Mouse (Mus musculus): ENCODE measurements around the gene Il20rb.

DNA sequence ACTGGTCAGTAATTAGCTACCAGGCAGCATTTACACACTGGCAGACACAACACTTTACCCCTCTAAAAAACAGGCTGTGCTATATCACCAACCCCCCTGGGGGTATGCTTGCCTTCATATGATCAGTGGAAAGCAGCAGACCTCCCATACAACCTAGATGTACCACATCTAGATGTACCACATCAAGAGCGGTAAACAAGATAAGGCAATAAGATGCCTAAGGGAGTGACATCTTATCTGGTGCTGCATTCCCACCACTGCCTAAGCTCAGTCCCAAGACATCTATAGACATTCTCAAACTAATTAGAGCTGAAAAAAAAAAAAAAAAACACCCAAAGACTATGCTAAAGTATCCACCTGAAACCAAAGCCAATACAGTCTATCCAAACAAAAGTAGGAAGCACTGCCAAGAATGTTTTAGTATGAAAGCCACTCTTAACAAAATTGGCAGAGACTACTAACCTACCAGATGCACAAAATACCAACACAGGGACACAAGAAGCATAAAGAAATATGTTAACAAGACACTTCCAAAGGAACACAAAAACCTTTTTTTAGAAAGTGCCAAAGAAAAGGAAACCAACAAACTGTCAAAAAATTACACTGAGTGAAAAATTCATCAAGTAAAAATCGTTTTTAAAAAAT is 49.2 kb upstream of the Il20rb start:
- TF ChIP-seq CTCF (IDR thresholded peaks at IDR 0.05; ENCODE audit: low read depth) (no peak), EP300 (IDR thresholded peaks at IDR 0.05; ENCODE audit: low read depth) (no peak)
